Comparison of ENCODE assay signal across 23 mouse cellular contexts in genomic region chr13:102875520-102875919, GRCm38 (mm10).
DNase-seq lines count a peak whose midpoint lies in the region; ATAC-seq and TF ChIP-seq lines count a peak whose summit lies in the region.
"Had no signal": no experiment of that assay in that cellular context is flagged by ENCODE, and none has a peak within 500 bp of the region (broad histone marks: within the 10 kb centered on the region; RNA-seq: fewer than 3 reads in every experiment).

No protein-coding gene starts in this region.

- intact Hi-C loops in gastrocnemius, adult 2 months (cut with DNase I), result no loop called here
- intact Hi-C loops in gastrocnemius, postnatal 14 days (cut with DNase I; ENCODE audit: low total_unique reads), result no loop called here
- intact Hi-C loops in heart, postnatal 36 days (cut with DNase I), result loop anchor here (2.0 kb wide), 1 partner anchor 19 kb away; no protein-coding TSS in a partner anchor
- intact Hi-C loops in left cerebral cortex, adult 2 months (cut with DNase I), result loop anchor here (5.0 kb wide), 1 partner anchor 128 kb away; no protein-coding TSS in a partner anchor

- H3K9ac ChIP-seq in heart, embryonic 13.5 days, result 0 out of 2 replicates have a peak overlapping the region, but pooled peaks have one; percentile 33
- no peak overlapping the region for H3K9ac ChIP-seq in kidney, embryonic 14.5 days (ENCODE audit: low read depth, low read length)
- H3K9ac ChIP-seq: embryonic facial prominence, embryonic 13.5 days; forebrain, embryonic 15.5 days; hindbrain, embryonic 14.5 days; limb, embryonic 13.5 days; lung, embryonic 15.5 days; midbrain, embryonic 15.5 days had no signal

- no peaks in the 10 kb centered on the region for H3K9me3 ChIP-seq in heart, embryonic 13.5 days
- no peaks in the 10 kb centered on the region for H3K9me3 ChIP-seq in kidney, embryonic 14.5 days (ENCODE audit: control insufficient read depth, low read length)
- H3K9me3 ChIP-seq: embryonic facial prominence, embryonic 13.5 days; forebrain, embryonic 10.5 days; forebrain, embryonic 15.5 days; limb, embryonic 13.5 days; lung, embryonic 15.5 days; midbrain, embryonic 10.5 days; midbrain, embryonic 15.5 days had no signal

- WGBS in heart, embryonic 13.5 days, result 66% methylated on average over 8 of the region's 8 CpGs
- WGBS in kidney, embryonic 14.5 days, result 18% methylated on average over 8 of the region's 8 CpGs

- no peak for DNase-seq in gastrocnemius, adult 2 months
- no peak for DNase-seq in gastrocnemius, postnatal 14 days
- no peak for DNase-seq in heart, postnatal 36 days
- no peak for DNase-seq in kidney, adult 9 months
- DNase-seq in left cerebral cortex, adult 2 months (ENCODE audit: extremely low spot score in 1 of 2, low spot score in 2 of 2), result no peak
- DNase-seq in left cerebral cortex, adult 18-20 months (ENCODE audit: low spot score in 2 of 2), result no peak
- DNase-seq: cerebellum, adult 11 months; cerebellum, adult 9-10 months; kidney, adult 8-10 months; thymus, adult 18-20 months; thymus, postnatal 25 days had no signal

- TF ChIP-seq CTCF in gastrocnemius, adult 2 months (IDR thresholded peaks at IDR 0.05), result no peak
- TF ChIP-seq CTCF in left cerebral cortex, adult 2 months (IDR thresholded peaks at IDR 0.05), result no peak

- H3K4me2 ChIP-seq in heart, embryonic 13.5 days, result no peak overlapping the region
- no peak overlapping the region; the same call in 1 of the 2 replicates for H3K4me2 ChIP-seq in kidney, embryonic 14.5 days (replicated peaks; ENCODE audit: low read depth, low read length)
- H3K4me2 ChIP-seq: embryonic facial prominence, embryonic 13.5 days; forebrain, embryonic 15.5 days; hindbrain, embryonic 14.5 days; limb, embryonic 13.5 days; liver, embryonic 11.5 days; lung, embryonic 15.5 days; midbrain, embryonic 15.5 days had no signal

- peak overlapping the region; percentile 10; the same call in 1 of the 2 replicates for H3K4me3 ChIP-seq in gastrocnemius, adult 2 months
- no peak overlapping the region for H3K4me3 ChIP-seq in heart, embryonic 13.5 days
- no peak overlapping the region for H3K4me3 ChIP-seq in kidney, embryonic 14.5 days (ENCODE audit: low read length)
- no peak overlapping the region for H3K4me3 ChIP-seq in left cerebral cortex, adult 2 months
- H3K4me3 ChIP-seq: embryonic facial prominence, embryonic 13.5 days; forebrain, embryonic 10.5 days; forebrain, embryonic 15.5 days; limb, embryonic 13.5 days; lung, embryonic 15.5 days; midbrain, embryonic 10.5 days; midbrain, embryonic 15.5 days had no signal

- no peaks in the 10 kb centered on the region for H3K36me3 ChIP-seq in heart, embryonic 13.5 days
- no peaks in the 10 kb centered on the region for H3K36me3 ChIP-seq in kidney, embryonic 14.5 days (ENCODE audit: control insufficient read depth, insufficient read depth, low read length)
- H3K36me3 ChIP-seq: embryonic facial prominence, embryonic 13.5 days; forebrain, embryonic 10.5 days; forebrain, embryonic 15.5 days; limb, embryonic 13.5 days; lung, embryonic 15.5 days; midbrain, embryonic 10.5 days; midbrain, embryonic 15.5 days had no signal

- ATAC-seq in heart, embryonic 13.5 days (ENCODE audit: extremely low read depth, insufficient number of reproducible peaks, low FRiP score, low TSS enrichment), result no peak
- ATAC-seq in kidney, embryonic 14.5 days (ENCODE audit: low FRiP score, low TSS enrichment), result peak; percentile 80
- ATAC-seq: midbrain, embryonic 15.5 days; Patski had no signal

- H3K27me3 ChIP-seq in heart, embryonic 13.5 days (replicated peaks), result no peaks in the 10 kb centered on the region
- no peaks in the 10 kb centered on the region for H3K27me3 ChIP-seq in kidney, embryonic 14.5 days (ENCODE audit: control insufficient read depth, insufficient read depth, low read length)
- H3K27me3 ChIP-seq: embryonic facial prominence, embryonic 13.5 days; forebrain, embryonic 15.5 days; limb, embryonic 13.5 days; lung, embryonic 15.5 days; midbrain, embryonic 15.5 days; Patski had no signal

- peak overlapping the region; percentile 82 for H3K27ac ChIP-seq in gastrocnemius, adult 2 months
- peak overlapping the region; percentile 70; the same call in 1 of the 2 replicates for H3K27ac ChIP-seq in heart, embryonic 13.5 days (replicated peaks)
- H3K27ac ChIP-seq in kidney, embryonic 14.5 days (ENCODE audit: low read depth, low read length), result peak overlapping the region; percentile 17; the same call in 1 of the 2 replicates
- H3K27ac ChIP-seq in left cerebral cortex, adult 2 months, result peak overlapping the region; percentile 1; the same call in 1 of the 2 replicates
- H3K27ac ChIP-seq: embryonic facial prominence, embryonic 13.5 days; forebrain, embryonic 15.5 days; hindbrain, embryonic 14.5 days; limb, embryonic 13.5 days; lung, embryonic 15.5 days; midbrain, embryonic 10.5 days; midbrain, embryonic 15.5 days had no signal

- peaks cover 92% of the 10 kb centered on the region for H3K4me1 ChIP-seq in heart, embryonic 13.5 days
- H3K4me1 ChIP-seq in kidney, embryonic 14.5 days (ENCODE audit: control insufficient read depth, insufficient read depth, low read length), result peaks cover 44% of the 10 kb centered on the region

Comparison
In these comparisons a context has a peak if more than half of its experiments do, and no peak if none do; other contexts are left out.
1. H3K27ac ChIP-seq: peak in every context shown above with its lines; median percentile 82 in gastrocnemius, adult 2 months; 70 in heart, embryonic 13.5 days; 17 in kidney, embryonic 14.5 days; 1 in left cerebral cortex, adult 2 months.
2. intact Hi-C loops: an anchor here in heart, postnatal 36 days (2.0 kb wide) and left cerebral cortex, adult 2 months (5.0 kb wide); none called in gastrocnemius, adult 2 months and gastrocnemius, postnatal 14 days.